Mouse (Mus musculus): ENCODE measurements around the gene St3gal5. TPM values are rescaled to one million over a fixed set of nuclear protein-coding genes. Genes with fewer than 3 reads are reported as not detected.
A peak's percentile ranks its signal among the peaks of the same experiment; 100 is the strongest.

St3gal5 gene
- total RNA-seq, 2 experiments from 2014 or later = 162 to 163 TPM

GRCm38 (mm10) chr6:72117322-72117968 lies 20.1 kb downstream of the St3gal5 start:
- intact Hi-C loops (cut with DNase I) = no loop called here
- Histone ChIP-seq H3K27ac (no peak overlapping the region), H3K4me3 (no peak overlapping the region)
- TF ChIP-seq CTCF (IDR thresholded peaks at IDR 0.05) = no peak
- no peak for DNase-seq (ENCODE audit: extremely low spot score in 1 of 2, low spot score in 2 of 2)

- Histone ChIP-seq H3K4me3 (no peak overlapping the region), H3K27ac (no peak overlapping the region)
- intact Hi-C loops (cut with DNase I) = no loop called here
- no peak for DNase-seq (ENCODE audit: extremely low spot score in 1 of 2, low spot score in 2 of 2)
- TF ChIP-seq CTCF (IDR thresholded peaks at IDR 0.05) = no peak
Observed at GRCm38 (mm10) chr6:72119870-72120269, 22.5 kb downstream of the St3gal5 start.

DNA sequence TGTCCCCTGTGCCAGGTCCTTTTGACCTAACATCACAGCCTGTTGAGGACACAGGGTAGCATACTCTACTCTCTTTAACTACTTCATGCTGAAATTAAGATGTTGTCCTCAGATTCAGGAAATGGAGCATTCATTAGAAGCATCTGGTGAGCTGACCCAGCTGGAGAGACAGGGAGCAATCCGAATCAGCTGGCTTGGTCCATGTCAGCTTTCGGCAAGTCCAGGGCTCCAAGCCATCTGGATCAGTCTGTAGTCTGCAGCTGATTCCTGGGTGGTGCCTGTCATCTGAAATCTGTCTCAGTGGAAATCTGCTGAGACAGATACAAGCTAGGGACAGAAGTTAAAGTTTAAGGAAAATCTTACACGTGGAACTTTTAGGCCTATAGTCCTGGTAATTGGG lies 23.9 kb downstream of the St3gal5 start:
- Histone ChIP-seq H3K27ac (no peak overlapping the region), H3K4me3 (no peak overlapping the region)
- no peak for TF ChIP-seq CTCF (IDR thresholded peaks at IDR 0.05)
- no peak for DNase-seq (ENCODE audit: extremely low spot score in 1 of 2, low spot score in 2 of 2)
- intact Hi-C loops (cut with DNase I) = no loop called here

DNA sequence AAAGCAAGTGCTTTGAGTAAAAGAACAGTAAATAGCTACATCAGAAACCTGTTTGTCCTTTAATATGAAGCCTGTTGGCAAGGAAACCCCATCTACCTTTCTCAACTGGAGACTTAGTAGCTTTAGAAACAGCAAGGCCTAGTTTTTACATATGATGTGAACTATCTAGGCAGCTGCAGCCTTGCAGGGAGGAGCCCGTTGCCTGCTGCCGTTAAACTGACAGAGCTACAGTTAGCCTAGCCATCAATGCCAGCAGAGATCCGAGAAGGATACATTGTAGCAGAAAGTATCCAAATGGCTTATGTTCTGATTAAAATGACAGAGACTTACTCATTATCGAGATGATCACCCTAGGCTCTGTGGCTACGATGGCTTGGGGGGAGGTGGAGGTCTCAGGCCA lies 25.1 kb downstream of the St3gal5 start:
- intact Hi-C loops (cut with DNase I) = no loop called here
- TF ChIP-seq CTCF (IDR thresholded peaks at IDR 0.05) = no peak
- no peak for DNase-seq (ENCODE audit: extremely low spot score in 1 of 2, low spot score in 2 of 2)
- no peak overlapping the region for H3K27ac ChIP-seq
- H3K4me3 ChIP-seq = no peak overlapping the region

DNA sequence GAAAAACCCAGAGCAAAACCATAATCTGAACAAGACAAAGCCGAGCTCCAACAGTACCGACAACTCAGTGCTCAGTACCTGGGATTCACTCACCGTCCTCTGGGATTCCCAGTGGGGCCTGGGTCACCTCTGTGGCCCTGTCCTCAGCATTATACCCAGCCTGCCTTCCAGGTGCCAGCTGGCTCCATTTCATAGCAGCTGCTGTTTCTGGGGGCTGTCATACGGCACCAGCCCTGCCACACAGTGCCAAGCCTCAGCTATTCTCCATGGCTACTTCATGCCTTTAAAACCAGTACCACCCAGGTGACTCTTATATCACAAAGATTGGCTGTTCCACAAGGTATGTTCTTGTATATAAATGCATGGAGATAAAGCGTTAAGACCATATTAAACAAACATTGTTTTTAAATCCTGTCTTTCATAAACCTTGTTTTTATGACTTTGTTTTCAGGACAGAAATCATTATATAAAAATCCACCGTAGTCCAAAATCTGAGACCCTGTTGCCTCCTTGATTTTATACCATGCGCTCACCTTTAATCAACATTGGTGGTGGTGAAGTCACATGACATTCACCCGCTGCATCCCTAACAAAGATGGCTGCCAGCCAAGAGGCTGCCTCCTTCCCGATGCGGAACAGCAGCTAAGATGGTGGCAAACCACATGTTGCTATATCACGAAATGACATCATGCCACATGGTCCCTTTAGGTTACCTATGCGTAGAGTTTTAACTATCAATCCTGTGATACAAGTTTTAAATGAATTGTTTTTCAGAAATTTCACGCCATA lies 27.1 kb downstream of the St3gal5 start:
- no peak for TF ChIP-seq CTCF (IDR thresholded peaks at IDR 0.05)
- Histone ChIP-seq H3K4me3 (no peak overlapping the region), H3K27ac (no peak overlapping the region)
- intact Hi-C loops (cut with DNase I) = no loop called here
- DNase-seq (ENCODE audit: extremely low spot score in 1 of 2, low spot score in 2 of 2) = no peak

- H3K27ac ChIP-seq = no peak overlapping the region
- intact Hi-C loops (cut with DNase I) = no loop called here
- TF ChIP-seq CTCF (IDR thresholded peaks at IDR 0.05) = no peak
- no peak overlapping the region for H3K4me3 ChIP-seq
- no peak for DNase-seq (ENCODE audit: extremely low spot score in 1 of 2, low spot score in 2 of 2)
Observed at GRCm38 (mm10) chr6:72126128-72126917, 28.9 kb downstream of the St3gal5 start.

GRCm38 (mm10) chr6:72130056-72130455 lies 32.7 kb downstream of the St3gal5 start:
- no peak overlapping the region for H3K4me3 ChIP-seq
- intact Hi-C loops (cut with DNase I) = no loop called here
- no peak for DNase-seq (ENCODE audit: extremely low spot score in 1 of 2, low spot score in 2 of 2)
- no peak for TF ChIP-seq CTCF (IDR thresholded peaks at IDR 0.05)
- no peak overlapping the region for H3K27ac ChIP-seq

DNA sequence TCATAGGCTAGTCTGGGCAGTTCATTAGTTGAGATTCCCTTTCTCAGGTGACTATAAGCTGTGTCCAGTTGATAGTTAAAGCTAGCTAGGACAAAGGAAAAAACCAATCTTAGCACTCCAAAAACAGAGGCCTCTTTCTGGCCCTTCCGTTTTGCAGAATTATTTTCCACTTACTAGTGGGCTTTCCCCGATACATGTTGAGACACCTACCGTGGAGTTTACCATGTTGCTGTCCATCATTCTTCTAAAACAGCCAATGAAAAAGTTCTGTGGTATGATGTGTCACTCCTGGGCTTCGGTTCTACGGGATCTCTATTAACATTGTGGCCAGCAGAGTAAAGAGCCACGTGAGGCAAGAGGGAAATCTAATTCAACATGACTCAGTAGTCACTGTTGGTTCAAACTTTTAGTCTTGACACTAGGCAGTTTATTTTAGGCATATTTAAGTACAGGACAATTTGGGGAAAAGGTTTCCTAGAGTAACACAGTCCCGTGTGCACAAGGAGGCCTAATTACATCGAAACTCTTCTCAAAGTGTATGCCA lies 35.4 kb downstream of the St3gal5 start:
- TF ChIP-seq CTCF (IDR thresholded peaks at IDR 0.05) = no peak

DNA sequence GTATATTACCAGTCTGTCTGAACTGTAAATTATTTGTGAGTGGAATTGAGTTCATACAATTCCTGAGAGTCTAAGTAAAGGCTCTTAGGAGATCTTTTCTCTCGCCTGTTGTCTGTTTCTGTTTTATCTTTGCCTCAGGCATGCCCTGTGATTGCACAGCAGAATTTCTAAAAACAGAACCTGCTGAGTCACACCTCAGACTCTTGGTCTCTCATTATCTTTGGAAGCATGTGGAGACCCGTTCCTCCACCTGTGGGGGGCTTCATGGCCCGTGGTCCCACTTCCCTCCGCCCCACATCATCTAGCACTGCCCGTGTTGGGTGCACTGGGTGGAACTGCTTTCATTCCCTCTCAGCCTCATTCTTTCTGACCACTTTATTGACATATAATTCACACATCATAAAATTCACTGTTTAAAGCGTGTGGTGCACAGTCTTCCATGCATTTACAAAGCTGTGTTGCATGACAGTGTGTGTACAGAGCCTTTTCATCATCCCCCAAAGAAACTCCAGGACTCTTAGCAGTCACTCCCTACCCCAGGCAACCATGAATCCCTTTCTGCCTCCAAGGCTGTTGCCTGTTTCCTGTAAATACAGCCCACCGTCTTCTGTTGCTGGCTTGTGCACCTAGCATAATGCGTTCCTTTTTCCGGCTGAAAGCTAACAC lies 37.6 kb downstream of the St3gal5 start:
- no peak for DNase-seq (ENCODE audit: extremely low spot score in 1 of 2, low spot score in 2 of 2)
- intact Hi-C loops (cut with DNase I) = no loop called here
- no peak for TF ChIP-seq CTCF (IDR thresholded peaks at IDR 0.05)
- H3K27ac ChIP-seq = peak overlapping the region; percentile 20; the same call in 1 of the 2 replicates
- H3K4me3 ChIP-seq = no peak overlapping the region

More for the DNA sequence above, 35.4 kb downstream of the St3gal5 start:
- intact Hi-C loops (cut with DNase I) = no loop called here
- Histone ChIP-seq H3K27ac (no peak overlapping the region), H3K4me3 (no peak overlapping the region)
- DNase-seq (ENCODE audit: extremely low spot score in 1 of 2, low spot score in 2 of 2) = no peak

- H3K4me3 ChIP-seq = no peak overlapping the region
- H3K27ac ChIP-seq = no peak overlapping the region
- no peak for DNase-seq (ENCODE audit: extremely low spot score in 1 of 2, low spot score in 2 of 2)
- no peak for TF ChIP-seq CTCF (IDR thresholded peaks at IDR 0.05)
- intact Hi-C loops (cut with DNase I) = no loop called here
Observed at GRCm38 (mm10) chr6:72136016-72136415, 38.6 kb downstream of the St3gal5 start.

GRCm38 (mm10) chr6:72136543-72136942 lies 39.2 kb downstream of the St3gal5 start:
- no peak for DNase-seq (ENCODE audit: extremely low spot score in 1 of 2, low spot score in 2 of 2)
- TF ChIP-seq CTCF (IDR thresholded peaks at IDR 0.05) = no peak
- H3K27ac ChIP-seq = no peak overlapping the region
- H3K4me3 ChIP-seq = no peak overlapping the region
- intact Hi-C loops (cut with DNase I) = no loop called here
